Mouse (Mus musculus) retina, postnatal 7 days (tissue): ENCODE data around the gene Rtn4rl1.
"Not testable (repeated sequence)": the region's sequence is repeated elsewhere in the genome, so short reads cannot be mapped to it uniquely, and the experiment has no call there.

Experiments
- DNase-seq: peaks from one replicate; pipeline ENCODE4 v3.0.0-alpha.2; 2012; ENCODE audit warnings: low read depth, low spot score

Rtn4rl1 gene

GRCm38 (mm10) chr11:75165441-75166192 lies 28.0 kb upstream of the Rtn4rl1 start:
- no peak for DNase-seq

DNA sequence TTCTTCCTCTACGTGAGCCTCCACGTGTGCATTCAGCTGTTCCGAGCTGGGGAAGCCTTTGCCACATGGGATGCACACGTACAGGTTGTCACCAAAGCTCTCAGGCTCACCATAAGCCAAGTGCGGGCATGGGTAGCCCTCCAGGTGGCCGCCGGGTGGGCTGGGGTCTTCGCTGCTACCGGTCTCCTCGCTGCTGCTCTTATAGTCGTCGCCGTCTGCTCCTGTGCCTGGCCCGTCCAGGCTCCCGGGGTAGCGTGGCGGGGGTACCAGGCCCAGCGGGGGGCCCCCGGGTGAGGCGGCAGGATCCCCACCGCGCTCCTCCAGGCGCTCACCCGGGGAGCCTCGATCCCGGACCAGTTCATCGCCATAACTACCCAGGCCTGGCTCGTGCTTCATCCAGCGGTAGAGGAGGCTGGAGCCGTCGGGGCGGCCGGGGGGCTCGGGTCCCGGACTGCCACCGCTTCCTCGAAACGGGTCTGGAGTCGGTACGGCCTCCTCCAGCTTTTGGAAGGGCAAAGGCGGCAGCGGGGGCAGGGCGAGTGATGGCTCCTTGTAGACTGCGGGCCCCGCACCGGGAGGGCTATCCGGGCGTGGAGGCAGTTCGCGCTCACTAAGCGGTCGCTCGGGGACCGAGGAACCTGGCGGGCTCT lies 27.3 kb upstream of the Rtn4rl1 start:
- DNase-seq: no peak

- DNase-seq: no peak
These were observed 26.5 kb upstream of the Rtn4rl1 start for GRCm38 (mm10) chr11:75166861-75167642.

DNA sequence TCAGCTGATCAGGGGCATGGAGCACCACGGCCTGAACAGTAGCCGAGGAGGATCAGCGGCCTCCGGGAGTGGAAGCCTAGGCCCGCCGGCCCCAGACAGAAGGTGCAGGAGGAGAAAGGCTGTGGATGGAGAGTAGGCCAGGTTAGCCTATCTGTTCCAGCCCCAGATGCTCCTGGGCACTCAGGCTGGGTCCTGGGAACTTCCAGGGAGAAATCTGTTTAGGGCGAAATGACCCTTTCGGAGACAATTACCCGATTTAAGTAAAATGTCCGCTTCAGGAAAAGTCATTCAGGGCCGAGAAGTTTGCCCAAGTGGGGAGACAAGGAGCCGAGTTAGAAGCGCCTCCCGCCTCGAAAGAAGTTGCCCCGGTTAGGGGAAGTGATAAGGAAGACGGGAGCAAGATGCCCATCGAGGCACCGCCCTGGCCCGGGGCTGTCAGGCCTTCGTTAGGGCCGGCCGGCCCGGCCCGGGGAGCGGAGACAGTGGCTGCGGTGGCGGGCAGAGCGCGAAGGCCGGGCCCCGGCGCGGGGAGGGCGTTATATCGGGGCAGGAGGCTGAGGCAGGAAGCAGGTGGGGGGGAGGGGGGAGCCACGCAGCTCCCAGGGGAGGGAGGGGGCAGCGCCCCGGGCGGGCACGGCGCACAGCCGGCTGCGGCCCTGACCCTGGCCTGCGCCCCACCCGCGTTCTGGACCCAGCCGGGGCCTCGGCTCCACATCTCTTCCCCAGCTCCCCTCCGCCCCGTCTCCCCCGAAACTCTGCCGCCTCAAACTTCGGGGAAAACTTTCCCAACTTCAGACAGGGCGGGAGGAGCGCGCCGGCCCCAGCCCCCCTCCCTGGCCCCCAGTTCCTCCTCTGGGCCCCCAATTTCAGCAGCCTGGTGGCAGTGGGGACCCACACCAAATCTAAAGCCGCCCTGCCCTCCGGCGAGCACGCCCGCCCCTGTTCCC lies 25.7 kb upstream of the Rtn4rl1 start:
- no peak for DNase-seq

GRCm38 (mm10) chr11:75168590-75169361 lies 24.8 kb upstream of the Rtn4rl1 start:
- DNase-seq: no peak

DNA sequence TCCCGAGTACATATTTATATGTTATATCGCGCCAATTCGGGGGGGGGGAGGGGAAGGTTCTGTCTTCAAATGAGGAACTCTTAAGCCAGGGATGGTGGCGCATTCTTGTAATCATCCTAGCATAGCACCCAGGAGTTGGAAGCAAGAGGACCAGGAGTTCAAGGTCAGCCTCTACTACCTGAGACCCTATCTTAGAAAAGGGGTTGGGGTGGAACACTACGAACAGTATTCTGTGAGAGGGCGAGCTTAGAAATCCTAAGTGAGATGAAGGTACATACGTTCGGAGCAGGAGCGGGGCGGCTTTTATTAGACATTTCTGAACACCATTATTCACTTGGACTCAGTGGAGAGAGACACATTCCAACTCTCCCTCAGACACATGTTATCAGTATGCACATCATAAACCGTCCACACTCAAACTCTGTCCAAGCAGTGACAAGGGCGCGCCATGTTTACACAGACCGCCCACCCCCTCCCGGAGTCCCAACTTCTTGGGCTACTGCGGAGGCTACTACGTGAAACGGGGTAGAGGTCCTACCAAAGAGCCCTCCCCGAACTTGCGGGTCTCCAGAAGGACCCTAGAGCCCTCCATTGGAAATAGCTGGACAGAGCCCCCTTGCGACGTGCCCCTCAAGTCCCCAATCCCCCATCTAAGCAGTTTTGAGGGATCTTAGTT lies 24.0 kb upstream of the Rtn4rl1 start, which contains the start of gene Hic1:
Gene Hic1 (minus strand): TSS at position 115 of the 676 bp plus-strand sequence.
- DNase-seq: no peak

DNA sequence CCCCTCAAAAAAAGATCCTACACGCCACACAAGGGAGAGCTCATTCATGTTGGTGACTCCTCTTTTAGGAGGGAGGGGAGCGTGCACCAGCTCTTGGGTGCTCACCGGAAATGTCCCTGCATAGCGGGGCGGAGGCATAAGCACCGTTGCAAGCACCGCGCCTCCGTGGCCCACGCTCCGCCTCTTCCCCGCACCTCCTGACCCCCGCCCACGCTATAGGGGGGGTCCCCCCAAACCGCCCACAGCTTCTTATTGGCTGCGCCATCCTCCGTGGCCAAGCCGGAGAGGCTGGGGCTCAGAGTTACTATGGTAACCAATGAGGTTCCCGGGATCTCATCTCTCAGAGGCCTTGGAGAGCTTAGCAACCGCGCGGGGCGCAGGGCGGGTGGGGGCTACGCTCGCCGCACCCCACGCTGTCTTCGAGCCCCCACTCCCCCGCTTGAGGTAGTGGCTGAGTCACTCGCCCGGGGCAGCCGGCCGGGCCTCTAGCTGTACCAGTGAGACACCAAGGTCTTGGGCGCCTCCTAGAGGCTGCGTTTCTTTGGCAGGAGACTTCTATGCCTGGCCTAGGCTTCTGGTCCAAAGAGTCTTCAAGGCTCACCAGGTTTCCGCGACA lies 23.3 kb upstream of the Rtn4rl1 start:
- DNase-seq: peak; percentile 78

- no peak for DNase-seq
These were observed 22.3 kb upstream of the Rtn4rl1 start for GRCm38 (mm10) chr11:75171186-75171865.

DNA sequence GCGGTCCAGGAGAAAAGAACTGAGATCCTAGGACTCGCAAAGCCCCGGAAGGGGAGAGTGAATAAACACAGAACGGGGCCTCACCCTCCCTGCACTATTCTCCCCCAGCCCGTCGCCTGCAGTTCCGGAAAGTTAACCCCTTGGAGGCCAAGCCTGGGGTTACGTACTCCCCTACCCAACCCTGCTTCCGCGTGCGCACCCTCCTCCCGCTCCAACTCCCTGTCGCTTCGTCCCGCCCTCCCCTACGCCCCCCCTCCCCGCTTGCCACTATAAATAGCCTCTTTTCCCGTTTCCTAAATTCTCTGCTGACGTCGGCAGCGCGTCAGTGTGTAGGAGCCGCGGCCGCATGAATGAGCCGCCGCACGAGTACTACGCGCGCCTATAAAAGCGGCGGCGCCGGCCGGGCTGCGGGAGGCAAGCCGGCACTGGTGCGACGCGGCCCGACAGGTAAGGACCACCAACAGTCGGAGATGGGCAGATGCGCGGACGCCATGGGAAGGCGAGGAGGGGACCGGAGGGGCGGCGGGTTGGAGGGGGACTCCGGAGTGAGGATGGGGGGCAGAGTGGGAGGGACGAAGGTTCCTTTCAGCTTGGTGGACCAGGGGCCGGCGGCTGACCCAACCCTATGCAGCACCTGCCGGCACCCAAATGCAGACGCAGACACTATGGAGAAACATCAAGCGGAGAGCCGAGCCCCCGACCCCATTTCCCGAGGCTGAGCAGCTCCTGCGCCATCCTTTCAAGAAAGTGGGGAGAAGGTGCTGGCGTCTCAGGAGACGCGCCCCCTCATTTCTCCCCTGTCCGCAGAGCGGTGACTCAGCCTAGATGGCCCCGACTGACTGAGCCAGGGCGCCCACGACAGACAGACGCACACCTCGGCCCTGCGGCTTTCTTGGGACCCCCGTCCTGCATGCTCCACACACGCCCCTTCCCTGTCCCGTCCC lies 21.2 kb upstream of the Rtn4rl1 start:
- no peak for DNase-seq

DNA sequence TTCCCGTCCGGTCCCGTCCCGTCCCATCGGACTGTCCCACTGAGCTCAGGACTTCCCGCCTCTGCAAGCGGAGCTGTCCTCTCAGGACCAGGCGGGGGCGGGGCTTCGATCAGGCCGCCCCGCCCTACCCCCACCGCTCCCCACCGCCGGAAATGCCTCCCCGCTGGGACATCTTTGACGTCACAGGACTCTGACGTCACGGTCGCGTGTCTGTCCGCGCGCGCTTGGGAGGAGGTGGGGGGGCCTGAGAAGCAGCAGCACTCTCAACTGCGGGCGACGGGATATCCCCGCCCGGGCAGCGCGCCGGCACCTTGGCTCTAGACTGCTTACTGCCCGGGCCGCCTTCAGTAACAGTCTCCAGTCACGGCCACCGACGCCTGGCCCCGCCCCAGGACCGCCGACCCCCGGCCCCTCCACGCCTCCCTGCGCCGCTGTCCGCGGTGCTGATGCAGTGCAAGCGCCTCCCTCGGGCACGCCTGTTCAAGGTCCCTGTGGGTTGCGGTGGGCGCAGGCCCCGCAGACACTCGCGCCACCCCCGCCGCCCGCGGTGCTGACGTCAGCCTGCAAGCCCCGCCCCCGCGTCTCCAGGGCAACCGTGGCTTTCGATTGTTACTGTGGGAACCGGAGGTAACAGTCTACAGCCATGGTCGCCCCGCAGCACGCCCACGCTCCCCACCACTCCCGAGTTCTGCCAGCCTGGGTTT lies 20.3 kb upstream of the Rtn4rl1 start:
- DNase-seq: peak; percentile 73

GRCm38 (mm10) chr11:75173799-75174165 lies 19.8 kb upstream of the Rtn4rl1 start:
- DNase-seq: no peak

- not testable (repeated sequence) for DNase-seq
These were observed 19.0 kb upstream of the Rtn4rl1 start for GRCm38 (mm10) chr11:75174574-75174973.

DNA sequence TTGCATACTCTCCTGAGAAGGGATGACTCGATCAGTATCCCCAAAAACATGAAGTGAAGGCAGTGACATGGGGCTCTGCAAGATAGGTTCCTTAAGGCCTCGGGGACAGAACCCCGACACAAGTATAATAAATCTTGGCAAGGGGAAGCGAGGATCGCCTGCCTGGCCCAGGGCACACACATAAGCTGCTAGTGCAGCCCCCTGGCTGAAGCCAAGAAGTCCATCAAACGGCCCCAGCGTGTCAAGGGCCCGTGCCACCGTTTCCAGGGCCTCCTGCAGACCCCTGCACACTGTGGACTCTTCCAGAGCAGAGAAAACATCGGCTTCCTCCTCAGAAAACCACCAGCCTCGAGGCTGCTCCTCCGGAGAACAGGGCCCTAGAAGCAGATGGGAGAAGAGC lies 15.6 kb upstream of the Rtn4rl1 start:
- DNase-seq: no peak

DNA sequence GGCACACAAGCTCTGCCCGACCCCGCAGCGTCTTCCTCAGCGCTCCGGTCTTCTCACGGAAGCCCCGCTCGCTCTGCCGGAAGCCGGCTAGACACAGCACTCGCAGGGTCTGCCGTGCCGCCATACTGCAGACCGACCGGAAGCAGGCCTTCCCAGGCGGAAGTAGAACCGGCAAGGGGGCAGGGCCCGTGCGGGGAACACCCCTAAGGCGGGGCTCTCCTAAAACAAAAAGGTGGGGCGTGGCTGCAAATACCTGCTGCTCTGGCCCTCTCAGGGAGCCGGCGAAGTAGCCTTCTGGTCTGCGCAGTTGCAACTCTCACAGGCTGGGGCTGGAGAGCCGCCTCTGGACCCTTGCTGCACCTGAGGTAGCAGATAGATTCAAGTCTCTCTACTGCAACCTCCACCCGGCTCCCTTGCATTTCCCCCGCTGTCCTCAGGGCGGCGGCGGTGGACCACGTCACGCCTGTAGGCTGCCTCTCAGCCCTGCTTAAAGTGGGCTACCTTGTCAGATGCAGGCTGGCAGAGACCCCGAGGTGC lies 14.8 kb upstream of the Rtn4rl1 start, which contains the start of gene Ovca2:
Gene Ovca2 (minus strand): TSS at position 164 of the 537 bp plus-strand sequence.
- DNase-seq: peak; percentile 77

- no peak for DNase-seq
These were observed 9.5 kb upstream of the Rtn4rl1 start for GRCm38 (mm10) chr11:75183917-75184570.

- no peak for DNase-seq
These were observed 9.0 kb upstream of the Rtn4rl1 start for GRCm38 (mm10) chr11:75184573-75184972.
